Mouse (Mus musculus) T-helper 17 cell (primary cell): ENCODE results near the gene Vapb.

Experiments used
- in situ Hi-C, 2 experiments: fragments of 300-600 bp; cut with MboI, MseI; formaldehyde crosslinking; loops; 1 replicate in 1 of 2; 2 replicates in 1 of 2; pipeline ENCODE4 v1.15.1; 2025; ENCODE audit warnings: high pct_unique_total_duplicates in 2 of 2

The Vapb gene

DNA sequence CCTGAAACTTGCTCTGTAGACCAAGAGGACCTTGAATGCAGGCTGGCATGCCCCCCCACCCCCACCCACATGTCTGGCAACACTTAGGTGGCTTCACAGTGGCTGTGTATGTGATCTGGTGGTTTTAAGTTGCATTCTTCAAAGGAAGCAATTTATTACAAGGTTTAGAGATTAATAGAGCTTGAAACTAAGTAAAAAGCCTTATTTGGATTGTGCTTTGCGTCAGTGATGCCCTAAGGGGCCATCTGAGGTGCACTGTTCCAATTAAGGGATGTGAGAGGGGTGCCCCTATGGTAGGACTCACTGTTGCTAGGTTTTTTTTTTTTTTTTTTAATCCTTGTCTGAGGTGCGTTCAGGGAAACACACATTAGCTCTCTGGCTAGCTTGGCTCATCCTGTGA, 2.9 kb upstream of the Vapb start:
- in situ Hi-C loops = no loop called here

DNA sequence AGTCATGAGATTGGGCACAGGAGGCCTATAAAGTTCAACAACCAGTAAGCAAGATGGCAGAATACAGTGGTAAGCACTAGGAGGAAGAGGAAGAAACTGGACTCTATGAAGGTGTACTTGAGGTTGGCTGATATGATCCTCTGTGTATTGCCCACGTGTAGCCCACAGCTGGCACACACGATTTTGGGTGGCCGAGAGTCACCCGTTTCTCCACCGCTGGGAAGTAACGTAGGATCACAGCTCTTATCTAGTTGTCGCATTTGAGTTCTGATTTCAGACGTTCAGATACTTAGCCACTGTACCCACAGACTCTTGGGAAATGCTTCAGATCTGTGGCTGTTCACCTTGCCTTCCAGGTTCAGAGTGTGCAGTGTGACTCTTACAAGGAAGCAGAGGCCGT, 921 bp downstream of the Vapb start:
- in situ Hi-C loops = loop anchor here in 1 of 2 experiments (5.0 kb wide), 1 partner anchor 81 kb away; the partner anchor contains the start of gene Rab22a

DNA sequence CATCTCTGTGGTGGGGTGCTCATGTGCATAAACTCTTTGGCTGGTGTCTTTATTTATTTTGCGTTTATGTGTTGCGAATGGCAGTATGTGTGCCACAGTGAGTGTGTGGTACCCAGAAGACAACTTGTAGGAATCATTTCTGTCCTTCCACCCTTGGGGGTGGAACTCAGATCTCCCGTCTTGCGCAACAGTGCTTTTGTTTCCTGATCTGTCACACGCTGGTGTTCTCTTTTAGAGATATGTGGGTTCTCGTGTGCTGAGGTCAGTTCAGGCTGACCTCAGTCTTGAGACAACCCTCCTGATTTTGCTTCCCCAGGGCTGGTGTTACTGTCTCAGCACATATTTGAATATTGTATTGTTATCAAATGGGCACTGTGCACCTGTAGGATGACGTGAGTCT, 1.8 kb downstream of the Vapb start:
- in situ Hi-C loops = loop anchor here in 1 of 2 experiments (5.0 kb wide), 1 partner anchor 82 kb away; the partner anchor contains the start of gene Rab22a

DNA sequence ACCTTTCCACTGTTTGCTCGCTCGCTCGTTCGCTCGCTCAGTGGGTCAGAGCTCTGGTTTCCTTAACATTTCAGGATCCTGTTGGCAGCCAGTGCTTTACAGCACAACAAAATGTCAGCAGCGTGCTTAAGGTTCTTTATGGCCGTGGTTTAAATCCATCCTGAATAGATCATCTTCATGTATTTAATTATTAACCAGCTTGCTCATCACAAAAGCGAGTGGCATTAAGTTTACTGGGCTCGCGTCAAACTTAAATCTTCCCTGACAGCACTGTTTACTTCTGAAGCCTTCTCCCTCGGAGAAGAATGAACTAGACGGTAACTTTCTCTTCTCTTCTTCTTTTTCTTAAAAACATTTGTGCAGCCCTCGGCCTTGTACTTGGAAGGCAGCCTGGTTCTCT, 4.8 kb downstream of the Vapb start:
- in situ Hi-C loops = loop anchor here in 1 of 2 experiments (5.0 kb wide), 1 partner anchor 85 kb away; the partner anchor contains the start of gene Rab22a

DNA sequence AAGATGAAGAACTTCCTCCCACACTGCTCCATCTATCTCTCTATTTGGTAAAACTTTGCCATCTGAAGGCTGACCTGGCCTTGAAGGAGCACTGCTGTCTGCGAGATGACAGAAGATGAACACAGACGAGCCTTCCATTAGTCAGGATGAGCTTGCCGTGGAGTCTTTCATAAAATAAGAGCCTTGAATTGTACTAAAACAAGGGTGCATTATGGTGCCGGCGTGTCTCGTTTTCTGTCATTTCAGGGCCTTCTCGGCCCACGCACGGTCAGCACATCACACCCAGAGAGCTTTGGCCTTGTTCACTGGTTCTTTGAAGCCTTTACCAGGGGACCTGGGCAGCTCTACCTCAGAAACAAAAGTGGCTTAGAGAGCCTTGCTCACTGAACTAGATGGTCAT, 5.4 kb downstream of the Vapb start:
- in situ Hi-C loops = loop anchor here in 1 of 2 experiments (5.0 kb wide), 1 partner anchor 85 kb away; the partner anchor contains the start of gene Rab22a

DNA sequence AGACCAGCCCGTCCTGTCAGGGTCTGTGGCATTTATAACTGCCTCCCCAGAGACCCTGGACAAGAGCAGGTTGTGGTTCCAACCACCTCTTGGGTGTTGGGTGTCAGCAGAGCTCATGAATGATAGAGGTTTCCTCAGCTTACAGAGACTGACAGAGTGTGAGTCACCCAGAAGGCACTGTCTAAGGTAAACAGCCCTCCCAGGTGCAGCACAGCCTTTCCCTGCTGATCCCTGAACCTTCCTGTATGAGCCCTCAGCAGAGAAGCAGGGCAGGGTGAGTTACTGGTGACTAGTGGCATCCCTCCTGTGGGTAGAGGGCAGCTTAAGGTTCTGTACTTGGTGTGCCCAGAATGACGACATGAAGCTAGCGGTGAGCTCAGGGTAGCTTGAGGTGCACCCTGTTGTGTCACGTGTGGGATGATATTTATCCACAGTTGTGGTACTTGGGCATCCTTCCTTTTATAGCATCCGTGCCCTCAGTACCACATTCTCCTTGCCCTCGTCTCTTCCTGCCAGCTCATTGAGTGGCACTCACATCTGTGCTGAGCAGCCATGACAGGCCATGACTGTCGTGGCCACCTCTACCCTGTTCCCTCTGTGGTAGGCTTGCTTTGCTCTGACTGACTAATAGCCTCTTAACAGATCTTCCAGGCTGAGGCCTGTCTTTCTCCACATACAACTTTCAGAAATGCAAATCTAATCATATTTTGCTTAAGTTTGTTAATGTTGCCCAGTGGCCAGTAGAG, 6.9 kb downstream of the Vapb start:
- in situ Hi-C loops = loop anchor here in 1 of 2 experiments (5.0 kb wide), 1 partner anchor 87 kb away; the partner anchor contains the start of gene Rab22a

DNA sequence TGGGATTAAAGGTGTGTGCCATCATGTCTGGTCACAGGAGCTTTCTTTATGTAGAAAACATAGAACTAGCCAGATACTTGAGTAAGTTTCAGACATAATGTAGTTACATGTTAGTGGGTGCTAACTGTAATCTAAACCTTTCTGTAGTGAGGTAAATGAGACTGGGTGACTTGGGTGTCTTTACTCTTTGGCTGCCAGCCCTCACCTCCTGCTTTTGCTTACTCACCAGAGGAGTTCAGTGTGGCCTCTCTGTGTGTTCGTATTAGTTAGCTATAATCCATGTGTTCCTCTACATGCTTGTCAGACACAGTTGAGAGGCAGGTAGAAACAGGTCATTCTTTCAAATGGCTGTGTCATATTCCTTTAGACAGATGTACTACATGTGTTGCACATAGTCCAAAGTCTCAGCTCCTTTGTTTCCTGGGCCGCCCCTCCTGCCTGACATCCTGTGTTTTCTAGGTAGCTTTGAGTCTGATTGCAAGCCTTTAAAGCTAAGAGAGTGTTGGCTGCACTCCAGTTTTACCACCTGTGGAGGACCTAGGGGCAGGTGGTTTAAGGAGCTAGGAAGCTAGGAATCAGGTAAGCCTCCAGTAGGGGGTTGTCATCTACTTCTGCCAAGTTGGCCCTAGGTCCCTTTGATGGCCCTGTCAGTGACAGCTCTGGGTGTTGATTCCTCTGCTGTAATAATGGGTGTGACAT, 11.8 kb downstream of the Vapb start:
- in situ Hi-C loops = no loop called here

DNA sequence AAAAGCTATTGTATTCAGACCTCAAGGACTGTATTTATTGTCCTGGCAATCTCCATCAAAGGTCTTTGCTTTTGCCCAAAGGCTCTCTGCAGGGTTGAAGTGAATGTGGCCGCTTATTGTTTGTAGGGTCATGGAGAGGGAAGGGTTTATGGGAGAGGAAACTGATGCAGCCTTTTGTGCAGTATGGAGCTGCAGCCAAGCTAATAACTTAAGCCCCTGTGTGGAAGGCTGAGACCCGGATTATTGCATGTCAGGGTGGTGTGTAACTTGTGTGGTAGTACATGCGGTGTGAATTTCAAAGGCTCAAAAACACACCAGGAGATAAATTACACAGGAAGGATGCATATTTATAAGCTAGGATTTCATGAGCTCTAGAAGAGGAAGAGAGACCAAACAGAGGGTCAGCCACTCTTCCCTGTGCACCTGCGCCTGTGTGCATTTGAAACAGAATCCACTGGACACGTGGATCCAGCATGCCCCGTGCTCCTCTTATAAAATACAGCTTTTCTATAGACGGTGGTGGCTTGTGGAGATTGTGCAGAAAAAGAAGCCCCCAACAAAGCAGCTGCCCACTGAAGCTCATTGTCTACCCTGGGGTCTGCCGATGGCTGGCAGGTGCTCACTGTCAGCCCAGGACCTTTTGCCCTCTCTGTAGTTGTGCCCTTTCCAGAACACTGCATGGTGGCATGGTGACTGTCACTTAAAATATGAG, 18.3 kb downstream of the Vapb start:
- in situ Hi-C loops = no loop called here

DNA sequence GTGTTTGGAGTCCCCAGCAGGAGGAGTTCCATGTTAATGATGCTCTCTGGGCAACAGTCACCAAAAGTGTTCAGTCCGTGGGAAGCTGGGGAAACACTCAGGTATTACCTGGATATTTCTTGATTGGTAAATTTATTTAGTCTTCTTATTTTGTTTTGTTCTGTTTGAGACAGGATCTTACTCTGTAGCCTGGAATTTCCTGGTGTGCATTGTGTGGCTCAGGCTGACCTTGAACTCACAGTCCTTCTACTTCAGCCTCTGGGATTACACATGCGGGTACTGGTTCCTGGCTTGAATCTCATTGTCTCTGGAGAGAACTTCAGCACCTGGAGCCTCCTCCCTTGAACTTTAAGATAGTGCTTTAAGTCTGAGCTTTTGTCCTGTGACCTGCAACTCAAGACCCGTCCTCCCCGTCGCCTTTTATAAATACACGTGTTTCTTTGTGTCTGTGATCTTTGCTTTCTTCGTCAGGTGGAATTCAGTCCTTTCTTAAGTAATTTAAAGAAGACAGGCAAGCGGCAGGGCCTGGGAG, 20.4 kb downstream of the Vapb start:
- in situ Hi-C loops = no loop called here

DNA sequence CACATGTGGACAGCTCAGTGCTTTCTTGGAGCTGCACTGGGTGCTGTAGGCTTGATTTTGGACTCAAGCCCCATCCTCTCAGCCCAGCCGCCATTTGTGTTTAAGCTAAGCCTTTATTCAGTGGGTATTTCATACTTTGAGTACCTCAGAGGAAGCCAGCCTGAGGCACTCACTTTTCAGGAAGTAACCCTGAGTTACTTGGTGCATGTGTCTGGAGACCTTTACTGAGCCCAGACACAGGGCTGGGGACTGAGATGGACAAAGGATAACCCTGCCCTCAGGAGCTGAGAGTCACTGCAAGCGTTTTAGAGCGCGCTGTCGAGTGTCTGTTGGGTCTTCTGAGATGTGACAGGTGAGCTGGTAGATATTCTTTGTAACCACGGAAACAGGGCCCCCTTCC, 23.3 kb downstream of the Vapb start:
- in situ Hi-C loops = loop anchor here in 1 of 2 experiments (10.0 kb wide), 1 partner anchor 176 kb away; no protein-coding TSS in a partner anchor

DNA sequence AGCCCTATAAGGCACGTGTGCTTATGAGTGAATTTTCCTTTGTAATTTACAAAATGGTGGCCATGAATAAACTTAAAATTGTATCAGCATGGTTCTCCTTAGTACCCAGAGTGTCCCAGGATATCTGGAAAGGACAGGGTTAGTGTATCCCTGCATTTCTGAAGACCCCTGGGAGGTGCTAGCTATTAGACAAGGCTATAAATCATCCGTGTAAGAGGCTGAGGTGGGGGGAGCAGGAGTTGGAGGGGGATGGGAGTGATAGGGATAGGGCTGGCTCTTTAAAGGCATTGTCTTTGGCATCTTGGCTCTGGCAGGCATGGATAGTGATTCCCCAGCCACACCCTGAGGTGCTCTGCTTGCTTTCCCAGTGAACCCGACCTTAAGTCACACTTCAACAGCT, 27.3 kb downstream of the Vapb start:
- in situ Hi-C loops = loop anchor here in 1 of 2 experiments (10.0 kb wide), 1 partner anchor 180 kb away; no protein-coding TSS in a partner anchor

DNA sequence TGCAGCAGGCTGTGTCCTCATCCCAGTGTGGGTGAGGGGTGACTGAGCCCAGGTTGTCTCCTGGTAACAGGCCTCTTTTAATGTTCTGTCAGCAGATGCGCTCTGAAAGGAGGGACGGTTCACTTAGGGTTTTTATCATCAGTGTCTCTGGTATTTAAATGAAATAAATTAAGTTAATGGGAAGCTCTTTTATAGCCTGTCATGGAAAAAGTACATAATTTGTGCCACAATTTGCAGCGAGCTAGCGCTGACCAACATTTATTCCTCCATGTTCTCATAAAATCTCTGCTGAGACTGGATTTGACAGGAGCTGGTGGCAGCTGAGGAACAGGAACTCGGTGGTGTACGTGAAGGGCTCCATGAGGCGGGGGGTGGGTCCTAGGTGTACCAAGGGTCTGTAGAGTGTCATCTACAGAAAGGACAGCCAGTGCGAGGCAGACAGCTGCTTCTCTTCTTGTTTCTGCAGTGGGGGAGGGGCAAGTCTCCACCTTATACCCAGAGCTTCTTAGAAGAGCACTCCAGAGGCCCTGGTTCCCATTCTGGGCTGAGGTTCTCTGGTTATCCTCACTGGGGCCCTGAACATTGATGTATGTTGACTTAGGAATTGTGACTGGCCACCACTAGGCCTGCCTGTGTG, 30.8 kb downstream of the Vapb start:
- in situ Hi-C loops = loop anchor here in 1 of 2 experiments (10.0 kb wide), 1 partner anchor 183 kb away; no protein-coding TSS in a partner anchor

DNA sequence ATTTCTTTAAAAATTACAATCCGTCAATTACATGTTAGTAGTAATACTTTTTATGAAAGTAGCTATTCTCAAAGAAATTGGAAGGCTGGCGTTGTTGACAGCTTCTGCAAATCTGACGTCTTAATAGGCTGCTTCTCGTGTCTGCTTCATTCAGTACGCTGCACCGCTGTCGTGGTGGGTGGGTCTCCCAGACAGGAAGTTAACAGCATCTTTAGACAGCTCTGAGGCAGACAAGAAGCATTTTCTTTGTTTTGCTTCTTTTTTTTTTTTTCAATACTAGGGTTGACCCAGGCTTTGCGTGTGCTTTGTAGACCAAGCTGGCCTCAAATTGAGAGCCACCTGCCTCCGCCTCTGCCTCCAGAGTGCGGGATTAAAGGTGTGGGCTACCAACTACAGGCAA, 31.9 kb downstream of the Vapb start:
- in situ Hi-C loops = loop anchor here in 1 of 2 experiments (10.0 kb wide), 1 partner anchor 184 kb away; no protein-coding TSS in a partner anchor

DNA sequence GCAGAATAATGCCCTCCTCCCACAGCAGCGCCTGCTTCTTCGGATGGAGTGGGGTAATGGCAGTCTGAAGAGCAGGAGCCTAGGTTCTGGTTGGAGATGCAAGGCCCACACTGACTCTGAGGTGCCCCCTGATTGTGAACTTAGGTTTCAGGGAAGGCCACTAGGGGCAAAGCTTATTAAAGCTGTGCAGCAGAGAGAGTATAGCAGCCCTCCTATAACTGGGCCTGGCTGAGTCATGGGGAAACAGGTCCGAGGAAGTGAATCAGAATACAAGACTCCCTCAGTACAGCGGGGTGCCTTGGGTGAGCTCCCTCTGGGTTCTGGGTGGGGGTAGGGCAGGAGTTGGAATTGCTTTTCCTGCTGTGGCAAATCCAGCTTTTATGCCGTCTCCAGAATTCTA, 33.3 kb downstream of the Vapb start:
- in situ Hi-C loops = no loop called here

DNA sequence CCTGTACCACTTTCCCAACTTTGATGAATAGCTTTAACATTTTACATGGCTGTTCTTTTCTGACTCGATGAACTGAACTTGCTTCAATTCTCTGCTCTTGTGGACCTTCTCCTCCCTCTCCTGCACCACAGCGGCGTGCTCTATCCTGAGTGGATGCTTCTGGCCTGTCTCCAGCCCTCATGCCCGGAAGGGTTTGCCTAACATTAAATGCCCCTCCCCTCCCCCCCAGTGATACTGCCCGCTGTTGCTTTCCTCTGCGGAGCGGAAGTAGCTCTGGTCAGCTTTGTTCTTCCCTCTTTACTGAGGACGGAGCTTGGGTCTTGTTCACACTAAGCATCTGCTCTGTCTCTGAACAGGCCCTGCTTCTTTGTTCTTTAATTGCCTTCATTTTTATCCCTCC, 34.4 kb downstream of the Vapb start:
- in situ Hi-C loops = no loop called here

DNA sequence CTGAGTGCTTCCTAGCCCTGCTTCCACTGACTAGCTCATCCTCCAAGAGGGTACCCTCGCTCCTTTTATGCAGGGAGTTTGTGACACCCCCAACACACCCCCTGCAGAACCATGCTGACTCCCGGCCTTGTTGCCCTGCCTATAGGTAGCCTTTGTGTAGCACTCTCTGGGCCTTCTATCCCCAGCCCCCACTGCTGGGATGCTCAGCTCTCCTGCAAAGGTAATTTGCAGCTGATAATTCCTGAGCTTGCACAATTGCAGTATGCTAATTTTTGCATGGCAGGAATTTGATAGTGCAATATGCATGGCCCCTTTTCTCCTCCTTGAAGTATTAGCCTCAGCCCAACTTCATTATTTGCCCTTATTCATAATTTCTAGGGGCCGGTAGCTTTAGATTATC, 38.2 kb downstream of the Vapb start:
- in situ Hi-C loops = no loop called here

DNA sequence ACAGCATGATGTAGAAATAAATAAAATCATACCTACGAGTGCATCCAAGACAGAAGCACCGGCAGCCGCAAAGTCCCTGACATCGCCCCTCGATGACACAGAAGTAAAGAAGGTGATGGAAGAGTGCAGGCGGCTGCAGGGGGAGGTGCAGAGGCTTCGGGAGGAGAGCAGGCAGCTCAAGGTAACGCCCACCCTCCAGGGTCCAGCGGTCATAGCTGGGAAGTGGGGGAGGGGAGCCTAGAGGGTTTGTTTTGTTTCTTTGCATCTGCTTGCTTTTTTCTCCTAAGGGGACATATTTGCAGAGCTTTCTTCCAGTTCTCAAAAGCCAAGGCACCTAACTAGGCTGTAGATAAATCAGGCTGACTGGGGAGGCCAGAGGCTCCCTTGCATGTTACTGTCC, 38.8 kb downstream of the Vapb start:
- in situ Hi-C loops = no loop called here

DNA sequence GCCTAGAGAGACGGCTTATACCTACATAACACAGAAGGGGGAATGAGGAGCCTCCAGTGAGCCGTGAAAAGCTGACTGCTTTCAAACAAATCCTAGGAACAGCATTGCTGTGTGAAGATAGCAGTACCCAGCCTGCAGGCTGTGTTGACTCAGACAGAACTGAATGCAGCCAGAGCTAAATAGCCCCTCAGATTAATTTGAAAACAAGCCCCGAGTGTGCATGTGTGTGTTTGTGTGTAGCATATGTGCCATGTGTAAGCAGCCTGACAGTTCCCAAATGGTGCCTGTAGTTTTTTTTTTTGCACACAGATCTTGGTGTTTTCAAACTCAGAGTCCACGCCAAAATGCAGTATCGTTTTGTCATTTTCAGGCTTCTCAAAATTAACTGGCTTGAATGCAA, 43.6 kb downstream of the Vapb start:
- in situ Hi-C loops = no loop called here

DNA sequence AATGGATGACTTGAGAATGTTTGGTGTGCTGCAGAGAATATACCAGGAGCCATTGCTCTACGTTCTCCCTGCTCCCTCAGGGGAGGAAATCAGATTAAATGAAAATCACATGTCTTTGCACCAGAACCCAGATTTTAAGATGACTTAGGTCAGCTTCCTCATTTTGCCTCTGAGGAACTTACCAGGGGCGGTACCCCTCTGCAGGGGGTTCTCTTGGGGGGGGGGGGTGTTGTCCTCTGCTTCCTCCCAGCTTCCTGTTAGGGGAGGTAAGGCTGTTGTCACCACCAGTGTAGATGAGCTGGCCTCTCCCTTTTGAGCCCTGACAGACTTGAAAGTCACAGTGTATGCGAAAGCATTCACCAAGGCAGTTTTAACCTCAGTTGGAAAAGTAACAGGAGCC, 47.1 kb downstream of the Vapb start:
- in situ Hi-C loops = no loop called here

DNA sequence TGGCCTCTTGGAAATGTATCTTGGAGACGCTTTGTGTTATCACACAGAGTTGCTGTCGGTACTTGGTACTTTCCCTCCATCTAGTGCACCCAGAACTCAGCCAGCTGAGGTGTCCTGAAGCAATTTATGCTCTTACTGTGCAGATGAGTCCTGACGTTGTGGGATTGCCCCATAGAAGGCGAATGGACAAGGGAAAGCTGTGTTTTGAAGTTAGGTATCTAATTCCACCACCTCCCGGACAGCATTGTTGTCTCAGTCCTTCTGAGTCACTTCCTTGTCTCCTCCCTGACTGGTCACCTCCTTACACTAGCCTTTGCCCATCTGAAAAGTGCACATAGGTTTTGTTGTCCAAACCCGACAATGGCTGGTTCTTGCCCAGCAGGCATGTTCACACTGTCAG, 47.6 kb downstream of the Vapb start:
- in situ Hi-C loops = no loop called here
